Mouse (Mus musculus) kidney, adult 10 weeks (tissue): Measurements from ENCODE around the gene Slc22a3. TPM values are rescaled to one million over a fixed set of nuclear protein-coding genes. Genes with fewer than 3 reads are reported as not detected.

Experiments
- polyA plus RNA-seq: library from polyadenylated mRNA; stranded (reverse); fragments of 350-450 nt; fragmentation: Illumina TruSeq; extraction: RNeasy Lipid Tissue Mini Kit (QIAGEN cat#74804); gene quantifications from one replicate; pipeline ENCODE4 v1.2.3, GENCODE M21; 2014; ENCODE audit warnings: low read depth, low replicate concordance

Gene Slc22a3
- 0.44 TPM for polyA plus RNA-seq

GRCm38 (mm10) chr17:12507654-12508204 is at the start of gene Slc22a3:
Slc22a3 (minus strand) TSS chr17:12507704.

GRCm38 (mm10) chr17:12377981-12378705 is 129.4 kb downstream of the Slc22a3 start, which contains the start of gene Plg:
Plg (plus strand) TSS chr17:12378608.

Other genes starting within 250 kb of the Slc22a3 start
- 6.5 TPM for gene Map3k4, start 188.9 kb downstream of the Slc22a3 start, polyA plus RNA-seq
- gene Plg, start 129.1 kb downstream of the Slc22a3 start, polyA plus RNA-seq, result not detected
- gene Slc22a2, start 76.4 kb upstream of the Slc22a3 start, polyA plus RNA-seq, result 68.9 TPM
- 110 TPM for gene Slc22a1, start 168.1 kb upstream of the Slc22a3 start, polyA plus RNA-seq